Mouse (Mus musculus) embryonic stem cell, embryonic (primary cell): ENCODE measurements around the gene Gm45837.

Source experiments
- CTCF ChIA-PET, 4 experiments: fragments of 300-600 bp in 2 of 4; fragments of 350-600 bp in 2 of 4; sonication (Branson Sonifier 250); formaldehyde crosslinking; loops; one replicate each; lab custom pipeline; 2022; ENCODE audit warnings: inconsistent platforms in 2 of 4; lab: Charles Lee
- POLR2A ChIA-PET, 4 experiments: fragments of 300-600 bp in 2 of 4; fragments of 350-600 bp in 2 of 4; sonication (Branson Sonifier 250); formaldehyde crosslinking; loops; one replicate each; lab custom pipeline; 2022; ENCODE audit warnings: antibody characterized with exemption in 4 of 4, inconsistent platforms in 1 of 4; lab: Charles Lee

Gm45837 gene

GRCm38 (mm10) chr7:101382378-101382777 lies 28.3 kb upstream of the Gm45837 start:
- POLR2A ChIA-PET: interaction anchor here in 3 of 4 experiments (0.6 to 1.8 kb wide), 5 partner anchors 12 to 86 kb away, joined by 3 to 6 read pairs (median 4); no protein-coding TSS in a partner anchor
- CTCF ChIA-PET: interaction anchor here in 3 of 4 experiments (0.6 to 1.5 kb wide), 4 partner anchors 9 to 848 kb away, joined by 3 to 6 read pairs (median 5); no protein-coding TSS in a partner anchor

DNA sequence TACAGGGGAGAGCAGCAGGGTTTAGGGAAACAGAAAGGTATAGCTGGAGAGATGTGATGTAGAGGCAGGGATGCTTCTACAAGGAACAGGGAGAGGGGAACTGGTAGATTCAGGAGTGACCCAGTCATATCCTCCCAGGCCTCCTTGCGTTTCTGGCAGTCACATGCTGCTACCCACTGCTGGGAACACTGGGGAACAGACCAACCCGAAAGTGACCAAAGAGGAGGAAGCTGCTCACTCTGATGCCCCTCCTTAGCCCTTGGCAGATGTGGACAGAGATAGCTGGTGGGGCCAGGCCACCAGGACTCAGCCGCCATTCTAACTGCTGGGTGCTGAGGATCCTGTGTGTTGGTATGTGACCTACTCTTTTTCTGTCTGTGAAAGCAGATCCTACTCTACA lies 26.9 kb upstream of the Gm45837 start:
- POLR2A ChIA-PET: interaction anchor here in 2 of 4 experiments (0.6 to 1.8 kb wide), 3 partner anchors 9 to 87 kb away, joined by 3 to 4 read pairs (median 3); no protein-coding TSS in a partner anchor
- CTCF ChIA-PET: interaction anchor here in 2 of 4 experiments (0.6 to 1.3 kb wide), 4 partner anchors 19 to 73 kb away, joined by 3 to 5 read pairs (median 3); no protein-coding TSS in a partner anchor

DNA sequence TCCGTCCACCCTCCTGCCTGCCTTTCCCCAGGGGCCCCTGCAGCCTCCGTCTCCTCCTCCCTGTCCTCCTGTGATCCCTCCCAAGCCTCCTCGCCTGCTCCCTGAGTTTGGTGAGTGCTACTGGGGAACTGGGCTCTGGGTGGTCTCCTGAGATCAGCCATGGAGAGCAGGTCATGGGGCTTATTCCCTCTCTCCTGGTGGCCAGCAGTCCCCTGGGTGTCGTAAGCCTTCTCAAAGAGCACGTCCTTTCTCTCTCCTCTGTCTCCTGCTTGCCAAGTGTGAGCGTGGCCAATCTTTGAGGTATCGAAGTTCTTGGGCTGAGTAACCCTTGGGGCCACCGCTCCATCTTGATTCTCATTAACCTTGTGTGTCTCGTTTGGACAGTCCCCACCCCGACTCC lies 25.8 kb upstream of the Gm45837 start:
- CTCF ChIA-PET: interaction anchor here in 1 of 4 experiments (1.0 kb wide), 1 partner anchor 28 kb away, joined by 5 read pairs; no protein-coding TSS in a partner anchor
- POLR2A ChIA-PET: interaction anchor here in 2 of 4 experiments (0.8 to 1.4 kb wide), 4 partner anchors 8 to 826 kb away, joined by 3 to 7 read pairs (median 4); no protein-coding TSS in a partner anchor

DNA sequence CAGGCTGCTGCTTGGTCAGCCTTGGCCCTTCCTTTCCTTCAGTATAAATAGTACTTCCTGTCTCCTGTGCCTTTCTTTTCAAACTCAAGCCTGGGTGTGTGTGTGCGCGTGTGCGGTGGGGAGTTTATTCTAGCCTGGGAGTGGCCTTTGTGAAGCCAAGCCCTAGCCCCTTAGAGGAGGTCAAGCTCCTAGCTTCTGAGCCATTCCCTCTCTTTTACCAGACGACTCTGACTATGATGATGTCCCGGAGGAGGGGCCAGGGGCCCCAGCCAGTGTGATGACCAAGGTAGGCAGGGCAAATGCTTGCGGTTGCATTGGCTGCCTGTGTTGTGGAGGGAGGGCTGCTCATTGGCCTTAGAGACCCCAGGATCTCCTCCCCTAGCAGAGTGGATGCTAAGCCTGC lies 25.4 kb upstream of the Gm45837 start:
- CTCF ChIA-PET: interaction anchor here in 3 of 4 experiments (0.6 to 1.0 kb wide), 3 partner anchors 12 to 27 kb away, joined by 3 to 9 read pairs (median 5); no protein-coding TSS in a partner anchor
- POLR2A ChIA-PET: interaction anchor here in 2 of 4 experiments (0.5 to 1.4 kb wide), 5 partner anchors 8 to 825 kb away, joined by 3 to 7 read pairs (median 4); no protein-coding TSS in a partner anchor

DNA sequence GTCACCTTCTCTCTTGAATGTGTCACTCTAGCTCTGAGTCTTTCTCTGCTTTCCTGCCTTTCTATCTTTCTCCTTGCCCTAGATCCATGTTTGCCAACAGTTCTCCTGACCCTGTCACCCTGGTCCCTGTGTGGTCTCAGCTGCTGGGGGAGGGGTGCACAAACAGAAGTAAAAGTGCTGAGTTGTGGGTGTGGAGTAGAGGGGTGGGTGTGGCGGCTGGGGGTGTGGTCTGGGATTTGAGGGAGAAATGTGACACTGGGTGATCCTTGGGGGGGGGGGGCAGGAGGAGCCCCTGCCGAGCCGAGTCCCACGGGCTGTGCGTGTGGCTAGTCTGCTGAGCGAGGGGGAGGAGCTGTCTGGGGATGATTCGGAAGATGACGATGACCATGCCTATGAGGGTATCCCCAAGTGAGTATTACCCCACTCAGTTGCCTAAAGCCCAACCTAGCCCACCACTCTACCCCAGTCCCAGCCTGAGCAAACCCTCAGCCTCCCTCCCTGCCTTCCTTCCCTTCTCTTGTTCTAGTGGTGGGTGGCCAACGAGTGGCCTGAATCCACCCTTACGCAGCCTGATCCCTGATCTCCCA lies 24.7 kb upstream of the Gm45837 start:
- CTCF ChIA-PET: interaction anchor here (0.6 to 1.0 kb wide), 6 partner anchors 8 to 268 kb away, joined by 3 to 9 read pairs (median 4); no protein-coding TSS in a partner anchor
- POLR2A ChIA-PET: interaction anchor here in 3 of 4 experiments (0.5 to 1.4 kb wide), 7 partner anchors 8 to 664 kb away, joined by 3 to 7 read pairs (median 4); no protein-coding TSS in a partner anchor

DNA sequence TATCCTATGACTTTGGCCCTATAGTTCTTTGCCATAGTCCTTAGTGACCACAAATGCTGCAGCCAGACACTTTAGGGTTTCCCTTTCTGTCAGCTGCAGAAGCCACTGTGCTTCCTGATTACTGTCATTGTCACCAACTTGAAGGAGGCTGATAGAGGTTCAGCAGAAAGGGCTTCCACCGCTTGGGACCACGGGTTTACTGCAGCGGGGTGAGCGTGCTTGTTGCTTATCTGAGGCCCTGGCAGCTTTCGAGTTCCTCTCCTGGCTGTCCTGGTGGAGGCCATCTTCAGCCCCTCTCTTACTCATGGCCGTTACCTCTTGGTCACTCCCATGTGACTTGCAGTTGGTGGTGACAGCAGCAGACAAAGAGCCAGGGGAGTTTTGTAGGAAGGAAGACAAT lies 21.4 kb upstream of the Gm45837 start:
- POLR2A ChIA-PET: no interaction called here
- CTCF ChIA-PET: interaction anchor here in 2 of 4 experiments (0.6 to 1.3 kb wide), 2 partner anchors 23 to 87 kb away, joined by 3 read pairs; partner anchors contain the start of gene Atg16l2 (in 1 of the 2)

DNA sequence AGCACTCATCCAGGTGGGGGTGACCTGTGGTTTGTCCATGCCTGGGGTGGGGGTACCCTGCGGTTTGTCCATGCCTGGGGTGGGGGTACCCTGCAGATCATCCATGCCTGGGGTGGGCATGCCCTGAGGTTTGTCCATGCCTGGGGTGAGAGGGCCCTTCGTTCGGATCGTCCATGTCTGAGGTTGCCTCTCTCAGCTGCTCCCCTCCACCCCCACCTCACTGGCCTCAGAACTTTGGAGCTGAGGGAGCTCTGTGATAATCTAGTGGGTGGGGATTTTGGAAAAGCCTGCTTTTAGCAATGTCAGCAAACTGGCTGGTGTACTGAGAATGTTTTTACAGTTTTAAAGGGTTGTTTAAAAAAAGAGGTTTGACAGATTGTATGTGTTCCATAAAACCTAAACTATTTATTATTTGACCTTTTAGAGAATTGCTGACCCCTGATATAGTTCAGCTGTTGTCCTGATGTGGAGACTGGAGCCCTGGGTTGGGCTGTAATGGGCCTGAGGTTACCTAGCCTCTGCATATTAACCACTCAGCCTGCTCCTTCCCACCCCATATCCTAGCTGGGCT lies 18.7 kb upstream of the Gm45837 start:
- ChIA-PET CTCF (interaction anchor here in 3 of 4 experiments (0.6 to 3.5 kb wide), 4 partner anchors 18 to 36 kb away, joined by 3 to 34 read pairs (median 4); no protein-coding TSS in a partner anchor), POLR2A (no interaction called here)

DNA sequence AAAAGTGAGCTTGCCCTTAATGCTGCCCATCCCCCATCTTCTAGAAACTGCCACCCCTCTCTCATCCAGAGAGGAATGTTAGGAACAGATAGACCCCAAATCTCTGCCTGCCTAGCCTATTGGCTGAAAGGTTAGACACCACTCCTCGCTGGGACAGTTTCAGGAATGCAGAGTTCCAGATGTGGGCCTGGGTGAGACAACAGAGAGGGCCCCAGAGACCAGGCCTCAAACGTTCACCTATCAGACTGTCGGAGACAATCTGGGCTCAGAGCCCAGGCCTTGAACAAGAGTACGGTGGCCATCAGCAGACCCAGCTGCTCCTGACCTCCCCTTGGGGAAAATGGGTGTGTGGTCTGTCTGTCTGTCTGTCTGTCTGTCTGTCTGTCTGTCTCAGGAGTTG lies 17.7 kb upstream of the Gm45837 start:
- POLR2A ChIA-PET: interaction anchor here in 2 of 4 experiments (0.6 to 1.8 kb wide), 6 partner anchors 9 to 97 kb away, joined by 3 to 8 read pairs (median 3); no protein-coding TSS in a partner anchor
- CTCF ChIA-PET: interaction anchor here (1.5 to 3.5 kb wide), 6 partner anchors 19 to 82 kb away, joined by 5 to 34 read pairs (median 14); no protein-coding TSS in a partner anchor

DNA sequence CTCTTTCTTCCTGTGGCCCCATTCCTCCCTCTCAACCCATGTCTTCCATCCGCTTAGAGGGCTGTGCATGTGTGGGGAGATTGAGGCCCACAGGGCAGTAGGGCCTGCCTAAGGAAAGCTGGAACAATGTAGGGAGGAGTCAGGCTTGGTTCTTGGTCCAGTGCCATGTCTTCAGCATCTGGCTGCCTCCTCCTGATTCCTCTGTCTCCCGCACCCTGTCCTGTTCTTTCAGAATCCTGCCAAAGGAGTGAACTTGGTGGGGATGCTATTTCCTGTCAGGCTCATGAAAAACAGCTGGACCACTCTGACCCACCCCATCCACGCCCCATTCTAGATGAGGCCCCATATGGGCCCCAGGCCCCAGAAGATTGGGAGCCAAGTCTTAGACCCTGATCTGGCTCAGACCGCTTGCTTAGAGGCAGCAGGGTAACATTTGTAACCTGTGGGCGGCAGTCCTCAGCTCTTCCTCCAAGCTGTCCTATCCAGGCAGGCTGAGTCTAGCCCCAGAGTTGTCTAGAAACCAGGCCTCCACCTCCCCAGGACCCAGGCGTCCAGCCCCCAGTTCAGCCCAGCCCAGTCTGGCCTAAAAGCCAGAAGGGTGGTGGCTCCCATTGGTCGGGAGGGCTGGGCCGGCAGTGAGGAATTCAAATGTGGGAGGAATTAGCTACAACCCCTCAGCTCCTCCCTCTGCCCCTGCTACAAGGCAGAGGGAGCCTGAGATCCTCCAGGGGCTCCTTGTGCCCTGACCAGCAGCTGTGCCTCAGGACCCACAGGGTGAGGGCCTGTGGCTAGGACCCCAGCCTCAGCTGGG lies 16.8 kb upstream of the Gm45837 start:
- ChIA-PET CTCF (interaction anchor here (0.5 to 3.5 kb wide), 22 partner anchors 8 to 450 kb away, joined by 3 to 34 read pairs (median 4); partner anchors contain the start of genes Arap1 (in 1 of the 4) and Atg16l2 (in 1 of the 4)), POLR2A (interaction anchor here in 3 of 4 experiments (0.6 to 1.8 kb wide), 27 partner anchors 8 to 688 kb away, joined by 3 to 8 read pairs (median 3); partner anchors contain the start of genes Atg16l2 (in 1 of the 3), Clpb (in 1 of the 3), Fam168a (in 1 of the 3) and Gm45837 (in 1 of the 3))

DNA sequence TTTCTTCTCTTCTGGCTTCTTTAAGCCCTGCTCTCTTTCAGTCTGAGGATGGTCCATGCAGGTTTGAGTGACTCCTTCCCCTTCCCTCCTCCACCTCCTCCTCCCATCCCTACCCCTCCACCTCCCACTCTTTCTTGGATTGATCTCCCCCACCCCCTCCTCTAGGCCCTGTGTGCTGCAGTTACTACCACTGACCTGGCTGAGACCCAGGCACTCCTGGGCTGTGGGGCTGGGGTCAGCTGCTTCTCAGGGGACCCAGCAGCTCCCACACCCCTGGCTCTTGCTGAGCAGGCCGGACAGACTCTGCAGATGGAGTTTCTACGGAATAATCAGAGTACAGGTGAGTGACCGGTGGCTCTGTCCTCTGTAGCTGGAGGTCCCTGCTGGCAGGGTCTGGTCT lies 16.1 kb upstream of the Gm45837 start:
- ChIA-PET POLR2A (interaction anchor here in 3 of 4 experiments (0.7 to 1.7 kb wide), 20 partner anchors 8 to 688 kb away, joined by 3 to 8 read pairs (median 3); partner anchors contain the start of genes Atg16l2 (in 1 of the 3), Fam168a (in 1 of the 3) and Gm45837 (in 1 of the 3)), CTCF (interaction anchor here (0.7 to 3.5 kb wide), 19 partner anchors 9 to 450 kb away, joined by 3 to 34 read pairs (median 4); partner anchors contain the start of gene Arap1 (in 1 of the 4))

- ChIA-PET CTCF (interaction anchor here in 2 of 4 experiments (1.8 to 3.0 kb wide), 3 partner anchors 17 to 55 kb away, joined by 4 to 23 read pairs (median 9); no protein-coding TSS in a partner anchor), POLR2A (interaction anchor here in 1 of 4 experiments (1.1 to 1.4 kb wide), 3 partner anchors 13 to 94 kb away, joined by 3 to 4 read pairs (median 3); partner anchors contain the start of gene Atg16l2)
These were observed 15.2 kb upstream of the Gm45837 start for GRCm38 (mm10) chr7:101395471-101395870.

DNA sequence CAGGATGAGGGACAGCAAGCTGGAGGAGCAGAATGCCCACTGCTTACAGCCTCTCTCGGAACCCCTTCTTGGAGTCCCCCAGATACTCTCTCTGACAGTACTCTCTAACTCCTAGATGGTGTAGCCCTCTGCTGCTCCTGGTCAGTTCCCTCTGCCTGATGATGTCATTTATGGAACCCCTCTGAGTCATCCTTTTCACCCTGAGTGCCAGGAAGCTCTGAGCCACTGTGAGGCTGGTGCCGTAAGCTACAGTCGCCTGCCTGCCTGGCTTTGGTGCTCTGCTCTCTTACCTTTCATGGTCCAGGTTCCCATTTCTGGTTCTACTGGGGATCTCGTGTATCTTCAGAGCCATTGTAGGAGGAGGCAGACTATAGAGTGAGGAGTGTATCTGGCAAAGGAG lies 13.5 kb upstream of the Gm45837 start:
- CTCF ChIA-PET: interaction anchor here (1.0 to 8.0 kb wide), 8 partner anchors 15 to 336 kb away, joined by 3 to 52 read pairs (median 4); partner anchors contain the start of gene Gm45837 (in 1 of the 4)

DNA sequence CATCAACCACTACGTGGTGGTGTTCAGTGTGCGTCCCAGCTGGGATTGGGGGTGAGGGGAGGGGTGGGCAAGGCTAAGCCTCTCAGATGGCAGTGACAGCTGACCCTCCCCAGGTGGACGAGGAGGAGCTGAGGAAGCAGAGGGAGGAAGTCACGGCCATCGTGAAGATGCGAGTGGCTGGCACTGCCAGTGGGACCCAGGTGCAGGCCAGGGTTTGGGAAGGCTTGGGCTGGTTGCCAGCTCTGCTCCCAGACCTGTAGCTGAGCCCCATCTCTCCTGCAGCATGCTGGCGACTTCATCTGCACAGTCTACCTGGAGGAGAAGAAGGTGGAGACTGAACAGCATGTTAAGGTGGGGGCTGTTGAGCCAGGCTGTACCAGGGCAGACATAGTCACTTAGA lies 9.2 kb upstream of the Gm45837 start:
- ChIA-PET CTCF (interaction anchor here in 3 of 4 experiments (1.0 to 8.0 kb wide), 5 partner anchors 11 to 91 kb away, joined by 3 to 52 read pairs (median 5); partner anchors contain the start of gene Gm45837 (in 1 of the 3)), POLR2A (no interaction called here)

More for the DNA sequence above, 13.5 kb upstream of the Gm45837 start:
- POLR2A ChIA-PET: interaction anchor here in 1 of 4 experiments (0.9 to 2.2 kb wide), 4 partner anchors 11 to 95 kb away, joined by 3 to 7 read pairs (median 4); partner anchors contain the start of gene Atg16l2

DNA sequence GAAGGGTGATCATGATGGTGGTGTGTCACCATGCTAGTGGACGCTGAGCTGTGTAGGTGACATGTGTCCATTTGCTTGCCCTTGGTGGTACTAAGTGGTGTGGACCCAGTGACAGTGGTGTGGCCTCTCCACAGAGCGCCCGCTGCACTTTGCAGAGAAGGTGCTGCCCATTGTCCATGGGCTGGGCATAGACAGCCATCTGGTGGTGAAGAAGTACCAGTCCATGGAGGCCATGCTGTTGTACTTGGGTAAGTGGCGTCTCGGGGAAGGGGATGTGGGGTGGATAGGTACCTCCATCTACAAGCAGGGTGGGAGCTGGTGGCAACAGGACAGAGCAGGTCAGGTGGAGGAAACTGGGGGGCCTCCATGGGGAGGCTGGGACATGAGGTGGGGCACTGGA lies 6.9 kb upstream of the Gm45837 start:
- POLR2A ChIA-PET: interaction anchor here in 1 of 4 experiments (1.6 kb wide), 1 partner anchor 8 kb away, joined by 5 read pairs; no protein-coding TSS in a partner anchor
- CTCF ChIA-PET: interaction anchor here (0.8 to 8.0 kb wide), 5 partner anchors 8 to 93 kb away, joined by 3 to 52 read pairs (median 8); partner anchors contain the start of gene Gm45837 (in 1 of the 4)

- POLR2A ChIA-PET: interaction anchor here in 3 of 4 experiments (0.6 to 2.0 kb wide), 10 partner anchors 10 to 111 kb away, joined by 3 to 8 read pairs (median 5); partner anchors contain the start of gene Atg16l2 (in 1 of the 3)
- CTCF ChIA-PET: interaction anchor here (0.5 to 7.5 kb wide), 171 partner anchors 9 to 1896 kb away, joined by 3 to 116 read pairs (median 4); partner anchors contain the start of genes Pde2a (in 4 of the 4), Atg16l2 (in 3 of the 4), Arap1 (in 2 of the 4) and Art1 (in 1 of the 4)
These were observed 2.1 kb downstream of the Gm45837 start for GRCm38 (mm10) chr7:101412796-101413195.

DNA sequence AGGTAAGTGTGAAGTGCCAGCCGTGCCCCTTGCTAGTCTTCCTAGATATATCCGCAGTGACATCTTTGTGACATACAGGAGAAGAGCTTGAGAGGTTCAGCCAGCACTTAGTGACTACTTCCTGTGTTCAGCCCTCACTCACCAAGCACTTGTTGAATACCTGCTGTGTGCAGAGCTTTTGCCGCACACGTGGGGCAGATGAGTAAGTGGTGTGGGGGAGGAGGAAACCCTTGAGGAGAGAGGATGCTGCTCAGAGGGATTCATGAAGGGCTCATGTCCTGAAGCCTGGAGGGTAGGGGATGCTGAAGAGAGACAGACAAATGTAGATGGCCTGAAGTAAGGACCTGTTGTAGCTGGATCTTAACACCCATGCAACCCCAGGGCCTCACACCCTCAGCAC lies 3.5 kb downstream of the Gm45837 start:
- POLR2A ChIA-PET: interaction anchor here (0.6 to 1.6 kb wide), 5 partner anchors 12 to 298 kb away, joined by 3 to 5 read pairs (median 4); no protein-coding TSS in a partner anchor
- CTCF ChIA-PET: interaction anchor here in 3 of 4 experiments (0.6 to 7.5 kb wide), 19 partner anchors 11 to 586 kb away, joined by 3 to 116 read pairs (median 3); partner anchors contain the start of genes Atg16l2 (in 1 of the 3) and Pde2a (in 1 of the 3)
